Mouse (Mus musculus) ES-Bruce4 (cell line): ENCODE results near the gene Sema3b.

Experiments used
- CTCF ChIP-seq: IDR thresholded peaks from one replicate; pipeline ENCODE4 v1.8.1; 2011; ENCODE audit warnings: low read depth, low read length
- EP300 ChIP-seq: IDR thresholded peaks from 2 replicates; pipeline ENCODE4 v1.6.1; 2011; ENCODE audit warnings: low read depth, low read length; ENCODE audit not compliant: insufficient read depth
- POLR2A ChIP-seq: IDR thresholded peaks from one replicate; pipeline ENCODE4 v1.8.1; 2011; ENCODE audit warnings: low read length; ENCODE audit not compliant: insufficient read depth

GRCm38 (mm10) chr9:107581584-107581983 lies 27.4 kb downstream of the Sema3b start:
- TF ChIP-seq POLR2A = no peak
- no peak for TF ChIP-seq CTCF
- no peak for TF ChIP-seq EP300
